Mouse (Mus musculus) testis, adult 2 months (tissue): ENCODE measurements around the gene Gbp10. TPM values are rescaled to one million over a fixed set of nuclear protein-coding genes. Genes with fewer than 3 reads are reported as not detected.
"Not testable (repeated sequence)": the region's sequence is repeated elsewhere in the genome, so short reads cannot be mapped to it uniquely, and the experiment has no call there.

Experiments used
- H3K27ac ChIP-seq: fragments of 200-500 bp; 2 replicates; pipeline ENCODE4 v1.5.1; 2012; ENCODE audit warnings: low read depth, low read length; ENCODE audit not compliant: control insufficient read depth, insufficient read depth
- H3K27me3 ChIP-seq: fragments of 200-500 bp; 2 replicates; pipeline ENCODE4 v1.6.1; 2012; ENCODE audit warnings: mild to moderate bottlenecking, low read length, moderate library complexity; ENCODE audit not compliant: control insufficient read depth, insufficient read depth
- H3K36me3 ChIP-seq: fragments of 200-500 bp; 2 replicates; pipeline ENCODE4 v1.6.1; 2012; ENCODE audit warnings: mild to moderate bottlenecking, low read length; ENCODE audit not compliant: control insufficient read depth, insufficient read depth
- H3K4me1 ChIP-seq: fragments of 200-500 bp; 2 replicates; pipeline ENCODE4 v1.6.1; 2012; ENCODE audit warnings: low read length; ENCODE audit not compliant: control insufficient read depth, insufficient read depth
- H3K4me3 ChIP-seq: fragments of 200-500 bp; 2 replicates; pipeline ENCODE4 v1.5.1; 2012; ENCODE audit warnings: low read depth, mild to moderate bottlenecking, low read length, moderate library complexity, mixed read lengths; ENCODE audit not compliant: control insufficient read depth
- CTCF ChIP-seq: fragments of 200-500 bp; IDR thresholded peaks from 2 replicates; pipeline ENCODE4 v1.5.1; 2012; ENCODE audit warnings: low read depth, mild to moderate bottlenecking, inconsistent platforms, low read length, moderate library complexity; ENCODE audit not compliant: control insufficient read depth, insufficient read depth, insufficient replicate concordance
- POLR2A ChIP-seq: fragments of 200-500 bp; IDR thresholded peaks from 2 replicates; pipeline ENCODE4 v1.6.1; 2012; ENCODE audit warnings: low read depth, mild to moderate bottlenecking, inconsistent platforms, low read length, moderate library complexity; ENCODE audit not compliant: control insufficient read depth
- polyA plus RNA-seq: library from polyadenylated mRNA; depleted of rRNA; stranded (reverse); fragments of >200 nt; gene quantifications from 2 replicates; pipeline ENCODE4 v1.2.3, GENCODE M21; 2012; rRNA removed

Gene Gbp10
- polyA plus RNA-seq = 0.18 and 0.27 TPM in 2 replicates

DNA sequence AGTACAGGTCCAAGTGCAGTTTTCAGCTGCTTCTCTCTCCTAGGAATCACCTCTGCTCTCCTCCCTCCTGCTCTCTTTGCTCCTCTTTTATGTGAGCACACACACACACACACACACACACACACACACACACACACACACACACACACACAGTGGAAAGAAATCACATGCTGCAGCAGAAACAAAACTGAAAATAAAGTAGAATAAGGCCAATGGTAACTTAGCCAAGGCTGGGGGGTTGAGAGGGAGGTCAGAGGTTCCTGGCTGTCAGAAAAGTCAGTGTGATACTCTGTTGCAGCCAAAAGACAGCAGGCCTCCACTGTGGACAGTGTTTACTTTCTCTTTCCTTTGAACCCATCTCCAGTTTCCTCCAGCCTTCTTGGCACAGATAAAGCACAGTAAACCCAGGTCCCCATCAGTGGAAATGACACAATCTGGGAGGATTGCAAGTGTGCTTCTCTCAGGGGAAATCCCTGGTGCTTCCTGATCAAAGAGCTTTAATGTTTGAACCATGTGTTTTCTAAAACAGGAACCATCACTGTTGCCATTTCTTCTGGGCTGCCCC, at the start of gene Gbp10:
TSS of gene Gbp10 (minus strand) at position 51 of the 565 bp plus-strand sequence.
- H3K36me3 ChIP-seq, H3K27ac ChIP-seq, H3K4me3 ChIP-seq, H3K4me1 ChIP-seq, H3K27me3 ChIP-seq: not testable (repeated sequence)

DNA sequence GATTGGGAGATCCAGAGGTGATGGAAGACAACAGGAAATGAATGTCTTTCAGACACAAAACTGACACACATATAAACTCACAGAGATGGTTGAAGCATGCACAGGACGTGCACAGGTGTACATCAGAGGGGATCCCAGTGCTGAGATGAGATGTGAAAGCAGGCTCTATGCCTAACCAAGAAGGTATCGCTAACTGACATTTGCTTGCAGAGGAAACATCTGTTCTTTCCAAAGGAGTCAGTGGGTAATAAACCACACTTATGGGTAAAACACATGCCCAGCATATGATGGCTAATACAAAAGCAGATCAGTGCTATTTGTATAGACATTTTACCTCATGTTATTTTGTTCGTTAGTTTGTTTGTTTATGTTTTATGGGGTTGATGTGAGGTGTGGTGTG, 21.3 kb upstream of the Gbp10 start:
- H3K4me3 ChIP-seq, H3K36me3 ChIP-seq, H3K27me3 ChIP-seq, H3K27ac ChIP-seq, H3K4me1 ChIP-seq: not testable (repeated sequence)

DNA sequence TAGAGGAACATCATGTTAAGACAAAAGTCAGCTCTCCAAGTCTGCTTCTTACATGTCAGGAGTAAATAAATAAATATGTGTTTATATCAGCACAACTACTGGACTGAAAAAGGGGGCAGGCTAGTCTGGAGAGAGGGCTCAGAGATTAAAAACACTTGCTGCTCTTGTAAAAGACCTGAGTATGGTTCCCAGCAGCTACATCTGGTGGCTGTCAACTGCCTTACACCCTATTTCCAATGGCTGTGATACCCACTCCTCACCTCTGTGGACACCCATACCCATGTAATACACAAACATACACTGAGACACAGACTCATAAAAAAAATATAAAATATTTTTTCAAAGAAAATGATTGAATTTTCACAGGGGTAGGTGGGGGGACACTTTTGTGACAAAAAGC, 13.2 kb upstream of the Gbp10 start:
- no peaks in the 10 kb centered on the region for H3K4me1 ChIP-seq
- no peak overlapping the region for H3K27ac ChIP-seq
- H3K27me3 ChIP-seq = no peaks in the 10 kb centered on the region
- H3K4me3 ChIP-seq = no peak overlapping the region
- TF ChIP-seq POLR2A (no peak), CTCF (no peak)
- no peaks in the 10 kb centered on the region for H3K36me3 ChIP-seq

DNA sequence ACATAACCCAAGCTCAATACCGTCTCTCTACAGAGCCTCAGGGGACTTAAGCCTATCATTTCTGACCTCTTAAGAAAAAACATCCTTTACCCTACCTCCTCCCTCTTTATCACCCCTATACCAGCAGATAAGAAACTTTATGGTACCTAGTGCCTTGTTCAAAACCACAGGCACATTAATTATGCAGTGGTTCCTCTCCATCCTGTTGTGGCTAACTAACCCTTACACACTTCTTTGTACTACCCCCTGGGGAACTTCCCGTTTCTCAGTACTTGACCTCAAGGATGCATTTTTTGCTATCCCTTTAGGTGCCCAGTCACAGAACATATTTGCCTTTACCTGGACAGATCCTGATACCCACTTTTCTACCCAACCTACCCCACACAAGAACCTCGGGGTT, 5.4 kb upstream of the Gbp10 start:
- H3K36me3 ChIP-seq, H3K4me1 ChIP-seq, H3K4me3 ChIP-seq, H3K27me3 ChIP-seq, H3K27ac ChIP-seq: not testable (repeated sequence)

DNA sequence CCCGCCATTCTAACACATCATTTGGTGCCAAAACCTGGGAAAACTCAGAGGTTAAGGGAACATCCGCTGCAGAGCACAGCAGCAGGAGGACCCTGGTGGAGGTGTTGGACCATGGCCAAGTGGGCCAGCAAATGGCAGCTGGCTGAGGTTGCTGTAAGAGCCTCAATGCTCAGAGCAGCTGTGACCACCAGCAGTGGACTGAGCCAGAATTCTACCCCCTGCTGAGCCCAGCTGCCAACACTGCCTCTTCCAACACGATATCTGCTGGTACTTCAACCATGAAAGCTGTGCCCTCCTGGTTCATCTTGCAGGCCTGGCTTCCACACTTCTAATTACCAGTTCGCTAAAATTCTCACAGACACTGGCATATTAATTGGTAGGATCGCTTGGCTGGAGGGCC, 1.6 kb upstream of the Gbp10 start:
- not testable (repeated sequence) for H3K27ac ChIP-seq, H3K4me3 ChIP-seq, H3K27me3 ChIP-seq, H3K4me1 ChIP-seq, H3K36me3 ChIP-seq

DNA sequence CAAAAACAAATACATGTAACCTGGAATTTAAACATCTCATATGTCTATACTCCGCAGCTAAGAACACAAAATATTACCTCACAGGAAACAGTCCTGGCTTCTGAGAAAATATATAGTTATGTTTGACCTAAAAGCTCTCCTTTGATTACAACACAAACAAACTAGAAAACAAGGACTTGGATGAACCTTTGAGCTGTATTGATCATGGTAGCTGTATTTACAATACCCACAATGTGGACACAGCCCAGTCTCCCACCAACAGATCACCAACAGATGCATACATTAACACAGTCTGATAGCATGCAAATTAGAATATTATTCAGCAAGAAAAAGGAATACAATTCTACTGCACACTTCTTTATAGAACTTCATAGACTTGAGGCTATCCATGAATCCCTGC, 931 bp downstream of the Gbp10 start:
- H3K27ac ChIP-seq, H3K4me1 ChIP-seq, H3K4me3 ChIP-seq, H3K27me3 ChIP-seq, H3K36me3 ChIP-seq: not testable (repeated sequence)

DNA sequence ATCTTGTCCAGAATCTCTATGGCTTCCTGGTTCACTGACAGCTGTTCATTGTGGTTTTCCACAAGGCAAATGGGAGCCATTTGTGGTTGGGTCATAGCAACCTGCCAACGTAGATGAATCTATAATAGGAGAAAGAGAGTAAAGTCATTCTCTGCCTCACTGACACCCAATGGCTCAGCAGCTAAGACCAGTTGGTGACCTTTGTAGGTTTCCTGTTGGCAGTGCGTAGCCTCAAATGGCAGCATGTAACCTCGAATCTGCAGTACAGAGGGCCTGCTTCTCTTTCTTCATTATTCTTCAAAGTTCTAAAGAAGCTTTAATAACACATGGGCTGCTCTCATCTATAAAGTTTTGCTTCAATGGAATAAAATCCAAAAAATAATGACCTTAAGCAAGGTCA, 3.3 kb downstream of the Gbp10 start:
- H3K4me1 ChIP-seq, H3K27ac ChIP-seq, H3K4me3 ChIP-seq, H3K36me3 ChIP-seq, H3K27me3 ChIP-seq: not testable (repeated sequence)

DNA sequence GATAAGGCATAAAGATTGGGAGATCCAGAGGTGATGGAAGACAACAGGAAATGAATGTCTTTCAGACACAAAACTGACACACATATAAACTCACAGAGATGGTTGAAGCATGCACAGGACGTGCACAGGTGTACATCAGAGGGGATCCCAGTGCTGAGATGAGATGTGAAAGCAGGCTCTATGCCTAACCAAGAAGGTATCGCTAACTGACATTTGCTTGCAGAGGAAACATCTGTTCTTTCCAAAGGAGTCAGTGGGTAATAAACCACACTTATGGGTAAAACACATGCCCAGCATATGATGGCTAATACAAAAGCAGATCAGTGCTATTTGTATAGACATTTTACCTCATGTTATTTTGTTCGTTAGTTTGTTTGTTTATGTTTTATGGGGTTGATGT, 30.4 kb downstream of the Gbp10 start:
- H3K4me3 ChIP-seq, H3K27ac ChIP-seq, H3K36me3 ChIP-seq, H3K27me3 ChIP-seq, H3K4me1 ChIP-seq: not testable (repeated sequence)

DNA sequence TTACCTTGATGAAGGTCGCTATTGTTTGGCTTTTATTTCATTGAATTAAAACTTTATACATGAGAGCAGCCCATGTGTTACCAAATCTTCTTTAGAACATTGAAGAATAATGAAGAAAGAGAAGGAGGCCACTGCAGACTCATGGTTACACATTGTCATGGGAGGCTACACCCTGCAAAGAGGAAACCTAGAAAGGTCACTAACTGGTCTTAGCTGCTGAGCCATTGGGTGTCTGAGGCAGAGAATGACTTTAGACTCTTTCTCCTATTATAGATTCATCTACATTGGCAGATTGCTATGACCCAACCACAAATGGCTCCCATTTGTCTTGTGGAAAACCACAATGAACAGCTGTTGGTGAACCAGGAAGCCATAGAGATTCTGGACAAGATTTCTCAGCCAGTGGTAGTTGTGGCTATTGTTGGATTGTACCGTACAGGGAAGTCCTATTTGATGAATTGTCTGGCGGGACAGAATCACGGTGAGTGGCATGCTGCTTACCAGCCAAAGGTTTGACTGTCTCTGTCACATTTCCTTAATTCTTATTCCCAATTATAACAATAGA, 38.5 kb downstream of the Gbp10 start:
- H3K36me3 ChIP-seq, H3K4me1 ChIP-seq, H3K4me3 ChIP-seq, H3K27me3 ChIP-seq, H3K27ac ChIP-seq: not testable (repeated sequence)

DNA sequence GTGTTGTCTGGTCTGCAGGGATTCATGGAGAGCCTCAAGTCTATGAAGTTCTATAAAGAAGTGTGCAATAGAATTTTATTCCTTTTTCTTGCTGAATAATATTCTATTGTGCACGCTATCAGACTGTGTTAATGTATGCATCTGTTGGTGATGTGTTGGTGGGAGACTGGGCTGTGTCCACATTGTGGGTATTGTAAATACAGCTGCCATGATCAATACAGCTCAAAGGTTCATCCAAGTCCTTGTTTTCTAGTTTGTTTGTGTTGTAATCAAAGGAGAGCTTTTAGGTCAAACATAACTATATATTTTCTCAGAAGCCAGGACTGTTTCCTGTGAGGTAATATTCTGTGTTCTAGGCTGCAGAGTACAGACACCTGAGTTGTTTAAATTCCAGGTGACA, 40.2 kb downstream of the Gbp10 start:
- H3K36me3 ChIP-seq, H3K4me3 ChIP-seq, H3K27me3 ChIP-seq, H3K27ac ChIP-seq, H3K4me1 ChIP-seq: not testable (repeated sequence)

DNA sequence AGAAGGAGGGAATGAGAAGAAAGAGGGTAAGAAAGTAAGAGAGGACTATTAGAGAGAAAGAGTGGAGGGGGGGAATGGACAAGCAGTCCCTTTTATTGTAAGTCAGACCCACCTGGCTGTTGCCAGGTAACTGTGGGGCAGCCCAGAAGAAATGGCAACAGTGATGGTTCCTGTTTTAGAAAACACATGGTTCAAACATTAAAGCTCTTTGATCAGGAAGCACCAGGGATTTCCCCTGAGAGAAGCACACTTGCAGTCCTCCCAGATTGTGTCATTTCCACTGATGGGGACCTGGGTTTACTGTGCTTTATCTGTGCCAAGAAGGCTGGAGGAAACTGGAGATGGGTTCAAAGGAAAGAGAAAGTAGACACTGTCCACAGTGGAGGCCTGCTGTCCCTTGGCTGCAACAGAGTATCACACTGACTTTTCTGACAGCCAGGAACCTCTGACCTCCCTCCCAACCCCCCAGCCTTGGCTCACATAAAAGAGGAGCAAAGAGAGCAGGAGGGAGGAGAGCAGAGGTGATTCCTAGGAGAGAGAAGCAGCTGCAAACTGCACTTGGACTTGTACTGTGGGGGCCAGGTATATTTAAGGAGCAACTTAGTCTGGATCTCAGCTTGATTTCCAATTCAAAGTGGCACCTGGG, 41.3 kb downstream of the Gbp10 start:
- not testable (repeated sequence) for H3K4me3 ChIP-seq, H3K27ac ChIP-seq, H3K4me1 ChIP-seq, H3K36me3 ChIP-seq, H3K27me3 ChIP-seq

DNA sequence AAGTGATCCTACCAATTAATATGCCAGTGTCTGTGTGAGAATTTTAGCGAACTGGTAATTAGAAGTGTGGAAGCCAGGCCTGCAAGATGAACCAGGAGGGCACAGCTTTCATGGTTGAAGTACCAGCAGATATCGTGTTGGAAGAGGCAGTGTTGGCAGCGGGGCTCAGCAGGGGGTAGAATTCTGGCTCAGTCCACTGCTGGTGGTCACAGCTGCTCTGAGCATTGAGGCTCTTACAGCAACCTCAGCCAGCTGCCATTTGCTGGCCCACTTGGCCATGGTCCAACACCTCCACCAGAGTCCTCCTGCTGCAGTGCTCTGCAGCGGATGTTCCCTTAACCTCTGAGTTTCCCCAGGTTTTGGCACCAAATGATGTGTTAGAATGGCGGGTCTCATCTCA, 43.0 kb downstream of the Gbp10 start:
- H3K4me3 ChIP-seq, H3K4me1 ChIP-seq, H3K27me3 ChIP-seq, H3K36me3 ChIP-seq: not testable (repeated sequence)
- H3K27ac ChIP-seq = peak overlapping the region; percentile 47; the same call in 1 of the 2 replicates
